Mouse (Mus musculus): ENCODE measurements at regions not wholly inside any gene's neighbourhood (a gene's known extent, or its start where the extent isn't known, plus 50 kb on each side); places are given as distances from the start of the nearest gene placed in this dataset.

- TF ChIP-seq CTCF (conservative IDR thresholded peaks at IDR 0.05; ENCODE audit: low read length) (no peak), NANOG (IDR thresholded peaks at IDR 0.05; ENCODE audit: borderline replicate concordance, low read length) (no peak)
Measured at GRCm38 (mm10) chr11:63827271-63827762, 94.8 kb downstream of the Hs3st3b1 start.

Measured in E14TG2a.4 (cell line).